Mouse (Mus musculus) Patski (cell line): ENCODE measurements at regions not wholly inside any gene's neighbourhood (a gene's known extent, or its start where the extent isn't known, plus 50 kb on each side); places are given as distances from the start of the nearest gene placed in this dataset.

Experiments
- ATAC-seq: fragments of 100-300 bp; one replicate; pipeline ENCODE4 v1.8.0; 2021
- CTCF ChIA-PET: fragments of 350-600 bp; sonication (Branson Sonifier 250); formaldehyde crosslinking; loops from one replicate; lab custom pipeline; 2022; ENCODE audit warnings: inconsistent platforms; lab: Charles Lee
- POLR2A ChIA-PET: fragments of 350-600 bp; sonication (Branson Sonifier 250); formaldehyde crosslinking; loops from one replicate; lab custom pipeline; 2022; ENCODE audit warnings: antibody characterized with exemption, inconsistent platforms; lab: Charles Lee
- DNase-seq: peaks from one replicate; pipeline ENCODE4 v3.0.0-alpha.2; 2011; ENCODE audit warnings: low read depth, low spot score
- H3K27me3 ChIP-seq: fragments of 371-371 bp; one replicate; pipeline ENCODE4 v1.5.1; 2021
- CTCF ChIP-seq: fragments of 100-300 bp; IDR thresholded peaks from one replicate; pipeline ENCODE4 v1.5.1; 2021
- in situ Hi-C: fragments of 300-500 bp; cut with MboI; formaldehyde crosslinking; loops from 3 replicates; pipeline ENCODE4 v1.11.1; 2018; ENCODE audit warnings: low pct_unique_long_range_greater_than_20kb, mixed read lengths

GRCm38 (mm10) chr5:64519731-64520130 is 283.5 kb upstream of the Klf3 start:
- ATAC-seq, result no peak
- in situ Hi-C loops, result loop anchor here (10.0 kb wide), 1 partner anchor 55 kb away; no protein-coding TSS in a partner anchor
- ChIA-PET CTCF (interaction anchor here (0.7 to 1.7 kb wide), 3 partner anchors 20 to 294 kb away, joined by 3 to 4 read pairs (median 4); no protein-coding TSS in a partner anchor), POLR2A (no interaction called here)
- no peaks in the 10 kb centered on the region for H3K27me3 ChIP-seq
- DNase-seq, result no peak
- TF ChIP-seq CTCF, result no peak

GRCm38 (mm10) chr5:64521401-64521800 is 281.8 kb upstream of the Klf3 start:
- no peak for DNase-seq
- no peak for ATAC-seq
- ChIA-PET CTCF (interaction anchor here (1.7 kb wide), 1 partner anchor 285 kb away, joined by 4 read pairs; no protein-coding TSS in a partner anchor), POLR2A (no interaction called here)
- TF ChIP-seq CTCF, result no peak
- H3K27me3 ChIP-seq, result no peaks in the 10 kb centered on the region
- in situ Hi-C loops, result loop anchor here (10.0 kb wide), 1 partner anchor 53 kb away; no protein-coding TSS in a partner anchor

GRCm38 (mm10) chr5:64521969-64522368 is 281.2 kb upstream of the Klf3 start:
- in situ Hi-C loops, result loop anchor here (10.0 kb wide), 1 partner anchor 53 kb away; no protein-coding TSS in a partner anchor
- ATAC-seq (no peak), DNase-seq (peak; percentile 79)
- ChIA-PET POLR2A (interaction anchor here (0.6 to 1.5 kb wide), 5 partner anchors 59 to 303 kb away, joined by 3 to 4 read pairs (median 3); no protein-coding TSS in a partner anchor), CTCF (interaction anchor here (0.9 to 3.8 kb wide), 3 partner anchors 13 to 291 kb away, joined by 3 to 10 read pairs (median 4); no protein-coding TSS in a partner anchor)
- no peaks in the 10 kb centered on the region for H3K27me3 ChIP-seq
- peak; percentile 69 for TF ChIP-seq CTCF

- ATAC-seq, result no peak
- no peak for DNase-seq
- no peak for TF ChIP-seq CTCF
- no peaks in the 10 kb centered on the region for H3K27me3 ChIP-seq
- in situ Hi-C loops, result loop anchor here (10.0 kb wide), 1 partner anchor 48 kb away; no protein-coding TSS in a partner anchor
- ChIA-PET POLR2A (interaction anchor here (1.0 kb wide), 1 partner anchor 25 kb away, joined by 3 read pairs; no protein-coding TSS in a partner anchor), CTCF (interaction anchor here (0.8 to 1.1 kb wide), 3 partner anchors 47 to 79 kb away, joined by 3 read pairs; no protein-coding TSS in a partner anchor)
Observed at GRCm38 (mm10) chr5:64526521-64526920, 276.7 kb upstream of the Klf3 start.

GRCm38 (mm10) chr5:64527962-64528361 is 275.2 kb upstream of the Klf3 start:
- CTCF ChIA-PET, result interaction anchor here (0.8 to 1.0 kb wide), 3 partner anchors 24 to 286 kb away, joined by 3 read pairs; no protein-coding TSS in a partner anchor
- in situ Hi-C loops, result loop anchor here (10.0 kb wide), 1 partner anchor 47 kb away; no protein-coding TSS in a partner anchor

GRCm38 (mm10) chr5:64534371-64534770 is 268.8 kb upstream of the Klf3 start:
- in situ Hi-C loops, result no loop called here
- DNase-seq (no peak), ATAC-seq (no peak)
- ChIA-PET CTCF (no interaction called here), POLR2A (no interaction called here)
- no peak for TF ChIP-seq CTCF
- no peaks in the 10 kb centered on the region for H3K27me3 ChIP-seq

More at GRCm38 (mm10) chr5:64527962-64528361, 275.2 kb upstream of the Klf3 start:
- H3K27me3 ChIP-seq, result no peaks in the 10 kb centered on the region
- POLR2A ChIA-PET, result no interaction called here
- ATAC-seq (no peak), DNase-seq (peak; percentile 55)
- no peak for TF ChIP-seq CTCF

GRCm38 (mm10) chr5:64534947-64535346 is 268.2 kb upstream of the Klf3 start:
- CTCF ChIA-PET, result interaction anchor here (1.2 kb wide), 1 partner anchor 40 kb away, joined by 4 read pairs; no protein-coding TSS in a partner anchor
- POLR2A ChIA-PET, result no interaction called here
- TF ChIP-seq CTCF, result no peak
- DNase-seq (no peak), ATAC-seq (no peak)
- no peaks in the 10 kb centered on the region for H3K27me3 ChIP-seq
- in situ Hi-C loops, result no loop called here

- ChIA-PET POLR2A (no interaction called here), CTCF (interaction anchor here (1.2 kb wide), 1 partner anchor 40 kb away, joined by 4 read pairs; no protein-coding TSS in a partner anchor)
- no peaks in the 10 kb centered on the region for H3K27me3 ChIP-seq
Observed at GRCm38 (mm10) chr5:64535546-64535945, 267.6 kb upstream of the Klf3 start.

GRCm38 (mm10) chr5:64536393-64537112 is 266.6 kb upstream of the Klf3 start:
- no peaks in the 10 kb centered on the region for H3K27me3 ChIP-seq
- no peak for DNase-seq
- ChIA-PET POLR2A (no interaction called here), CTCF (interaction anchor here (1.0 to 1.1 kb wide), 3 partner anchors 19 to 33 kb away, joined by 3 to 4 read pairs (median 3); no protein-coding TSS in a partner anchor)
- ATAC-seq, result no peak
- in situ Hi-C loops, result no loop called here
- TF ChIP-seq CTCF, result no peak

More at GRCm38 (mm10) chr5:64535546-64535945, 267.6 kb upstream of the Klf3 start:
- in situ Hi-C loops, result no loop called here
- TF ChIP-seq CTCF, result no peak
- no peak for DNase-seq
- no peak for ATAC-seq

- no peak for TF ChIP-seq CTCF
- ChIA-PET POLR2A (no interaction called here), CTCF (interaction anchor here (1.0 to 1.1 kb wide), 3 partner anchors 19 to 32 kb away, joined by 3 to 4 read pairs (median 3); no protein-coding TSS in a partner anchor)
- in situ Hi-C loops, result no loop called here
- ATAC-seq, result no peak
- no peak for DNase-seq
- no peaks in the 10 kb centered on the region for H3K27me3 ChIP-seq
Observed at GRCm38 (mm10) chr5:64537113-64537780, 265.9 kb upstream of the Klf3 start.
